Mouse (Mus musculus) adrenal gland, adult (tissue): Measurements from ENCODE around the gene Tbx15.

Experiments
- DNase-seq, 2 experiments: peaks; one replicate each; pipeline ENCODE4 v3.0.0; 2022 to 2023; ENCODE audit warnings: low spot score in 1 of 2; ENCODE audit not compliant: inconsistent age in 2 of 2

The Tbx15 gene

GRCm38 (mm10) chr3:99240213-99240720, at the start of gene Tbx15:
Gene Tbx15 (plus strand): TSS chr3:99240381.
- DNase-seq = no peak

DNA sequence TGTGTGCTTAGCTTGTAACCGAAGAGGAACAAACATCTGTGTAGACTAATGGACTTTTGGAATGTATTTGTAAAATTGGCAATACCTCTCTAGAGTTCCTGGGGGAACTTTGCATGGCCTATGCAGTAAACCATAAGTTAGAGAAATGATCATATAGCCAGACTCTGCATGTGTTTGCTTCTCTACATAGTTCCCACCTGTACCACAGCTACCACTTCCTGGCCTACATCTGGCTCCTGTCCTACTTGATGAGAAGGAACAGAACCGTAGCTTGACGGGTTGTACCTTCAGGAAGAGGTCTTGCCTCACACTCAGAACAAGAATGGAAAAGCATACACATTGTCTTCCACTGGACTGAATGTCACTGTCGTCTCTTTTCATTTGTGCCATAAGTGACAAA, 46.6 kb upstream of the Tbx15 start:
- DNase-seq = no peak

DNA sequence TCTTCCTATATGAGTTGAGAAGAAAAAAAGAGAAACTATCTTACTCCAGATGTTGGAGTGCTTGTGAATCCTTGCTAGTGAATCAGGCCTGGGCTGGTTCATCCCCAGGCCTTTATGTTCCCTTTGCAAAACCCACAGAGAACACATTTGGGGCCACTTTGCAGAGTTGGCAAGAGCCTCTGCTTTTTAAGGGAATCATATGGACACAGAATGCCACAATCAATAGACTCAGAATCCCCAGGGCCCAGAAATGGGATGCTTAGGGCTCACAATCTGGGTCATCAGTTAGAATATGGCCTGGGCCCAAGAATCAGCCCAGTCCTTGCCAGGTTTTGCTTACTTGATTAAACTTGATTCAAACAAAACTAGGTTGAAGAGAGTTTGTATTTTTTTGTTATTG, 36.9 kb upstream of the Tbx15 start:
- DNase-seq = no peak

GRCm38 (mm10) chr3:99208416-99208815, 31.8 kb upstream of the Tbx15 start:
- peak in 1 of 2 experiments; percentile 26 for DNase-seq

GRCm38 (mm10) chr3:99211105-99211698, 29.0 kb upstream of the Tbx15 start:
- DNase-seq = no peak

GRCm38 (mm10) chr3:99227807-99228206, 12.4 kb upstream of the Tbx15 start:
- DNase-seq = no peak

- DNase-seq = peak; percentile 40 to 90
Measured at GRCm38 (mm10) chr3:99233393-99234318, 6.5 kb upstream of the Tbx15 start.

GRCm38 (mm10) chr3:99234319-99234869, 5.8 kb upstream of the Tbx15 start:
- DNase-seq = no peak

- DNase-seq = no peak
Measured at GRCm38 (mm10) chr3:99235116-99235803, 4.9 kb upstream of the Tbx15 start.

DNA sequence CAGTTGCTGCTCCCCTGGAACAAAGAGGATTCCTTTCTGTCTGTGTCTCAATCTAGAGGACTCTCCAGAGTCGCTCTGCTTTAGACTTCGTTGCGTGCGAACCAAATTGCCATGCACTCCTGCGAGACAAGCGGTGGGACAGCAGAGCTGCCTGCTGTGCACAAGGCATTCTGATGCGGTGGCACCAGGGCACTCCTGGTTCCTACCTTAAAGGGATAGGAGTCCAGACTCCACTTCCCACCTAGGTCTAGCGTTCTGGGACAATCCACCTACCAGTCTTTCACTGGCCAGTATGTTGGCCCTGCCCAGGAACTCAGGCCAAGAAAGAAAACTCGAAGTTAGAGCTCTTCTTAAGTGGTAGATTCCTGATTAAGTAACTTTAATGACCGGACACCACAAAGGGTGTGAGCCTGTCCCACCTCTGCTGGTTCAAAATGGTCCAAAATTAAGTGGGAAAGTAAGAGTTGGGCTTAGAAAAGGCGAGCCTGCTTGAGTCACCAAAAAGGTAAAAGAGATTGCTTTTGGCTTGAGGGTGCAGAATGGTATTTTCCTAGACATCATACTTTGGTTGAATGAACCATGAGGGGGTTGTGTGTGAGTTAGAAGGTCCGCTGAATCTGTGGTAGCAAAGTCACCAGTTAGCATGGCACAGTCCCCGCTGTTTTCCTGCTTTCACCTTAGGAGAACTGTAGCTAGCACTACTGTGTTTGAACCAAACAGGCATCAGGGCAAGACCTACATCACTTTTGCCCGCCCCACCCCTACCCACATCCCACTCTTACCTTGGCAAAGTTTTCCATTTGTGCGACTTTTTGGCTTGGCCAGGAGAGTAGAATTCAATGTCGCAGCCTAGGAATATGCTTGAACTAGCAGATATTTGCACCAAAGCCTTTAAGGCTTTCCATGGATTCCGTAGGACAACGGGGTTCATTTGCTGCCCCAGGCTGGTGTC, 4.1 kb upstream of the Tbx15 start:
- no peak for DNase-seq

DNA sequence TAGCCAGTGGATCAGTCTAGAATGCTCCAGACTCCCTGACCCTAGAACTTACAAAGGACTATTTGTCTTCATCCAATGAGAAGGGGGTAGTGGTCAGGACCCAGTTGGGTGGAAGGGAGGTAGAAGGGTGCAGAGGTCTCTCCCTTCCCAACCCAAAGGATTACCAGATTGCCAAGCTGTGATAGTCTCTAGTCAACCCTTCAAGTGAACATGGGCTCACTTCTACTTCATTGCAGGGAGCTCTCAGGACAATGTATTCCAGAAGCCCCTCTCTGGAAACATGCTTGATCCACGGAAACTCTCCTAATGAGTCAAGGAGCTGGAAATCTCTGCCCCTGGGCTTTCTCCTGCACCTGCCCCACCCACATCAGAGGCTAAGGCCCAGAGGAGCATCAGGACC, 1.5 kb upstream of the Tbx15 start:
- DNase-seq = no peak

DNA sequence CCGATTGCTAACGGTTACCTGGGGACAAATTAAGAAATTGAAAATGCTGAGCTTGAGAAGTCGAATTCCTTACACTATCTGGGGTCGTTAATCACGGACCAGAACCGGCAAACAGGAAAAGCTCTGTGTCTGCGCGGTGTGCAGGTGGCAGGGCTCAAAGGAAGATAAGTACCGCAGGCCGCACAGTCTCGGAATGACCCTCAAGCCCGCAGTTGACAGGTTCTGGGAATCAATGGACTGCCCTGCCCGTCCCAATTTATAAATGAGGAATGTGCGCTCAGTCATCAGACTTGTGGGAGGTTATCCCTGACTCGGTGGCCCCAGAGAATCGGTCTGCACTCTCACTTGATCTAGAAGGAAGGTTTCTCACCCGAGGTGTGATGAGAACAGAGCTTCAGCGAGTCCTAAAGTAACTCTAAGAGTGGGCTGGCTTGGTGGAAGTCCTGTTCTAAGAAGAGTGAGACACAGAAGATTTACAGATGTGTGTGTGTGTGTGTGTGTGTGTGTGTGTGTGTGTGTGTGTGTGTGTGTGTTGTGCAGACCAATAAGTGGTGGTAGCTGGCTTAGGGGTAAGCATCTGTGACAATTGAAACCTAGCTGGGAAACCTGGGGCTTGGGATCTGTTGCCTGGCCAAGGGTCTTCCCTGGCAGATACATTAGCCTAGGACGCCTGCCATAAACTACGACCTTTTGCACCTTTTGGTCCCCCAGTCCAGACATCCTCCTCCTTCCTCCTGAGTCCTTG, 708 bp upstream of the Tbx15 start:
- no peak for DNase-seq

DNA sequence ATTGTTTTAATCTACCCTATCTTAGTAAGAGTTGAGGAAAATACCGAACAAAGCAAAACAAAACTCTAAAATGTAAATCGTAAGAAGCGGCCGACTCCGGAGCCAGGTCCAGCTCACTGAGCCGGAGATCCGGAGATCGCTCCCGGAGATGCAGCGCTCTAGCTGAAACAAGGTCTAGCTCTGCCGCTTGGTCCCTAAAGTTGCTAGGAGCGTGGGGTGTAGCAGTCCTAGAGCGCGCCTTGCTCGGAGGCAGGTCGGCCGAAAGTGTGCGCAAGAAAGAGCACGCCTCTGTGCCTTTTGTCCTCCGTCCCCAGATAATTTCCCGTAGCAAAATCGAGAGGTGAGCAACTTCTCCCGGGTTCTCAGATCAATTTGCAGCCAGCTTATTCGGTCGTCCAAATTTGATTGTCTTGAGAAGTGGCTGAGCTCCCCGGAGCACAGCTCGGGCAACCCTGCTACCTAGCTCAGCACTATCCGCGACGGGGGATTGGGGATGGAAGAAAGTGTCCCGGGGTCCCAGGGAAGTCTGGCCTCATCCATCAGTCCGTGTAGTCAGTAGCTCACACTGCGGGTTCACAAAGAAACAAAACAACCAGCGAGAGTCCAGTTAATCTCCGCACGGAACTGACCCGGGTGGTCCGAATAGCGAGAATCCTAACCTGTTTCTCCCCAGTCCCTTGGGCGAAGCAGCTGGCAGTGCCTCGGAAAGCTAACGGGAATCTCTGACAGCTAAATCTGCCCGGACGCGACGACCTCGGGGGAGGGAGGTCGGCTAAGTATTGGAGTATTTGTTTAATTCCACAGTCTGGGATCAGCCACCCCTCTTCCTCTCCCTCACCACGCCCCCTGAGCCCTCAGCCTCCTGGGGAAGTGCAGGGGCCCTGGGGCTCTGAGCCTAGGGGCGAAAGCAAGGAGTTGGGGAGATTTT, 894 bp downstream of the Tbx15 start:
- peak in 1 of 2 experiments; percentile 65 for DNase-seq

GRCm38 (mm10) chr3:99242481-99242880, 2.3 kb downstream of the Tbx15 start:
- DNase-seq = no peak

- DNase-seq = no peak
Measured at GRCm38 (mm10) chr3:99245341-99245740, 5.2 kb downstream of the Tbx15 start.

GRCm38 (mm10) chr3:99246629-99247028, 6.4 kb downstream of the Tbx15 start:
- DNase-seq = no peak

DNA sequence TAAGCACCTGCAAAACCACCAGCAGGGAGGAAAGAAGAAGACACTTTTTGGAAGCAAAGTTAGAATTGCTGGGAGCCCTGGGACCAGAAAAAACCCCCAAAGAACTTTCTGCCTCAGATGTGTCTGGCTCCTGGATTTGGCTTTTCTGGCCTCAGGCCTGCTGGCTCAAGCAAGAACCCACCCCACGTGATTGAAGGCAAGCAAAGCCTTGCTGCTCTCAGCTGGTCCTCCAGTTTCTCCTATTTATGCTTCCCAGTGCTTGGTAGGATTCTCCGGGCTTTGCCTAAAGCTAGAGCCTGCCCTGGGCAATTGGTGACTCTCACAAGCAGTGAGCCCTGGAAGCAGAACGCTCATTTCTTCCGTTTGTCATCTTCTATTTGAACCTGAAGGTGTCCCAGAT, 7.4 kb downstream of the Tbx15 start:
- DNase-seq = no peak

GRCm38 (mm10) chr3:99247996-99248801, 8.0 kb downstream of the Tbx15 start:
- no peak for DNase-seq
